Mouse (Mus musculus) hindlimb bud, embryonic 11.5 days (tissue): ENCODE measurements around the gene Il17d.

ENCODE experiments used
- DNase-seq: peaks from one replicate; pipeline ENCODE4 v3.0.0-alpha.2; 2012; ENCODE audit warnings: low read depth, low spot score; ENCODE audit errors: extremely low spot score

Gene Il17d

DNA sequence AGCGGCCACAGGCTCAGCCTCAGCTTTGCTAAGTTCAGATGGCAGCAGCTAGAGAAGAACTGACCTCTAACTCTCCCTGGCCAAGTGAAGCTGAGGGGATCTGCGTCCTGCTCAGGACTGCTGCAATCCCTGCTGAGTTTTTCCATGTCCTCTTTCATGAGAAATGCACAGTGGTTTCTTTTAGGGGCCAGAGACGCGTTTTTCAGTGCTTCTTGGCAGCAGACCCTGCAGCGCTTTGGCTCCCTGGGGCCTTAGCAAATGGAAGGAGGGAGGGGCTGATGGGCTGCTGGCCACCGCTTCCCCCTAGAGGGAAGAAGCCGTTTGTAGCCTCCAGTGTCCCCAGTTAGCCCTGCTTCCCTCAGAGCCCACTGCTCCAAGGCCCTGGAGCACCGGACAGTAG is 10.4 kb downstream of the Il17d start:
- no peak for DNase-seq

- DNase-seq = no peak
Observed at GRCm38 (mm10) chr14:57535646-57536045, 11.1 kb downstream of the Il17d start.

- no peak for DNase-seq
Observed at GRCm38 (mm10) chr14:57536820-57537219, 12.2 kb downstream of the Il17d start.

- DNase-seq = no peak
Observed at GRCm38 (mm10) chr14:57537261-57538015, 12.9 kb downstream of the Il17d start.

DNA sequence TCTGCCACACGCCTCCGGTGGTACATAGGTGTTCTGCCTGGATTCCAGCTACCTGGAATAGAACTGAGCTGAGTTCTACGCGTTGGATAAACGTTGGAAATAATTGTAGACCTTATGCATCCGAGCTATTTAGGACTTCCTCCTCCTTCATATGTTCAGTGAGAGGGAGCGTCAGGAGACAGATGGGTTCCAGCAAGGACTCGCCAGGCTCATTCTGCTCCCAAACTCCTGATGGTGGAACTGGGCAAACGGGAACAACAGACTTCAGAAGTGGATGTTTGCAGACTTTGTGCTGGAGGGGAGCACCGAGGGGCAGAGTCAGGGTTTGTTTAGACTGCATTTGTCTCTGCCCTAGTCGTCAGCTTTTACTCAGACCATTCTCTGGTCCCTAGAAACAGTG is 16.1 kb downstream of the Il17d start:
- no peak for DNase-seq

DNA sequence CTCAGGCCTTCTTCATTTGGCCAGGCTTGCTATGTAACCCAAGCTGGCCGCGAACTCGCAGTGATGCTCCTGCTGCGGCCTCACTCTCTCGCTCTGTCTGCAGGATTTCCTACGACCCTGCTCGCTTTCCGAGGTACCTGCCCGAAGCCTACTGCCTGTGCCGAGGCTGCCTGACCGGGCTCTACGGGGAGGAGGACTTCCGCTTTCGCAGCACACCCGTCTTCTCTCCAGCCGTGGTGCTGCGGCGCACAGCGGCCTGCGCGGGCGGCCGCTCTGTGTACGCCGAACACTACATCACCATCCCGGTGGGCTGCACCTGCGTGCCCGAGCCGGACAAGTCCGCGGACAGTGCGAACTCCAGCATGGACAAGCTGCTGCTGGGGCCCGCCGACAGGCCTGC is 17.7 kb downstream of the Il17d start:
- DNase-seq = no peak

GRCm38 (mm10) chr14:57543420-57544039 is 19.0 kb downstream of the Il17d start:
- no peak for DNase-seq

DNA sequence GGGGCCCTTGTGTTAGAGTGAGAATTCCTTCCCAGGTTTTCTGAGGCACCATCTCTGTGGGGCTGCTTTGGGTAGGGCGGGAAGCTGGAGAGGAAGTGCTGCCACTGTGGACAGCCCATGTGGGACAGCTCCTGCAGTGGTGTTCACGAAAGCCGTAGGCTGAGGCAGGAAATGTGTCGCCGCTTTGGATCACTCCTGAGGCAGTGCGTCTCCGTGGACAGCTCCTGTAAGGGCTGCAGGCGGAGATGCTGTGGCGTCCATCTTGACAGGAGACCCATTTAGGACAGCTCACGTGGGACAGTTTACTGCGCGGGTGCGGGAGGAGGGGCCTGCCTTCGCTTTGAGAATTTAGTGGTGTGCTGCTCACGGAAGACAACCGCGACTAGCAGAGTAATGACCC is 20.9 kb downstream of the Il17d start:
- no peak for DNase-seq

GRCm38 (mm10) chr14:57546131-57546530 is 21.6 kb downstream of the Il17d start:
- DNase-seq = no peak

GRCm38 (mm10) chr14:57546557-57547021 is 22.0 kb downstream of the Il17d start:
- DNase-seq = no peak

GRCm38 (mm10) chr14:57547062-57547461 is 22.5 kb downstream of the Il17d start:
- no peak for DNase-seq

GRCm38 (mm10) chr14:57552945-57553344 is 28.4 kb downstream of the Il17d start:
- no peak for DNase-seq

GRCm38 (mm10) chr14:57554434-57554833 is 29.9 kb downstream of the Il17d start:
- DNase-seq = no peak

DNA sequence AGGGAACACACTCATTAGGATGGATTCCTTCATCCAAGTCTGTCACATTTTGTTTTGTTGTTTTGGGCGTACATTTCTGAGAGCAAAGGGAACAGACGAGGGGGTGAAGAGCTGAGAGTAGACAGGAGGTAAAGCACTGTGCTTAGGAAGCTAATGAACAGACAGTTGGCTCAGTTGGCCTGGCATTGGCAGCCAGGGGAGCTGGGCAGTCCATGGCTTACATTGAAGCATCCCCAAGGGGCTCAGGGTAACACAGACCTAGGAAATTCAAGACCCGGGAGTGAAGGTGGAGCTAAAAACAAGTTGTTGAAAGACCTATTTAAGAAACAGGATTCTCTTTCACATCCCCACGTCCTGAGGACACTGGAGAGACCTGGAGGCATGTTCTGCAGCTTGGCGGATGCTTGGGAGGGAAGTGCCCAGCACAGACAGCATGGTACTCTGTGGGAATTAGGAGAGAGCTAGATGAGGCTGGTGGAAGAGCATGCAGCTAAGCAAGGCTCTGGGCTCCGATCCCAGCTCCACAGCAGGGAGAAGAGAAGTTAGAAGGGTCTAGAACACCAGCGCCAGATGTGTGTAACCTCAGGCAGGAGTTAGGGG is 31.0 kb downstream of the Il17d start:
- DNase-seq = no peak

- DNase-seq = no peak
Observed at GRCm38 (mm10) chr14:57556922-57557321, 32.3 kb downstream of the Il17d start.

GRCm38 (mm10) chr14:57565626-57566025 is 41.0 kb downstream of the Il17d start:
- DNase-seq = no peak

GRCm38 (mm10) chr14:57571155-57572133 is 46.9 kb downstream of the Il17d start, which contains the start of gene Eef1akmt1:
TSS of gene Eef1akmt1 (minus strand) at chr14:57571612.
- DNase-seq = peak; percentile 82

- DNase-seq = no peak
Observed at GRCm38 (mm10) chr14:57574792-57575587, 50.4 kb downstream of the Il17d start.

DNA sequence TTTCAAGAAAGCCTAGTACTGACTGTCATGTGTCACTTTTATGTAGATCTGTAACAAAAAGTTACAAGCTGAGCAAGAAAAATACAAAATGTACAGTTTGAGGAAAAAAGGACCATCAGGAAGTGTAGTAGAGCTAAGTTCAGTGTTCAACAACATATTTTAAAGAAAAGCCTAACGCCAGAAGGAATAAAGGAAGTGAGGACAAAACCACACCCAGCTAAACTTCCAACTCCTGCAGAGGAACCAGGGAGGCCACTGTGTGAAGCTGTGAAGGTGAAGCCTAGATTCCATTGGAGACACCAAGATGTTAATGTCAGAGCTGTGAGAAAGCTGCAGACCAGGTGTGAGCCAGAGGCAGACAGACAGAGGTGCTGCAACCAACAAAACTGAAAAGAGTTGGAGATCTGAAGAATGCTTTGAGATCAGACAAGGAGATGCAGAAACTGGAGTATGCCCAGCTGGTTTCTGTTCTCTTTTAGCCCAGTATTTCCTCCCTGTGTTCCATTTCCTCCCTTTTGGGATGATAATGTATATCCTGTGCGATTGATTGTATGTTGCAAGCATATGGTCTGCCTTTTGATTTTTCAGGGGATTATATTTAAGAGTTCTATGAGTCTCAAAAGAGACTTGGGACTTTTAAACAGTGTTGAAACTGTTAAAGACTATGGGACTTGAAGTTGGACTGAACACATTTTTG is 51.9 kb downstream of the Il17d start:
- no peak for DNase-seq
